Mouse (Mus musculus) midbrain, embryonic 11.5 days (tissue): ENCODE measurements around the gene Larp6. TPM values are rescaled to one million over a fixed set of nuclear protein-coding genes. Genes with fewer than 3 reads are reported as not detected.

Source experiments
- ATAC-seq: fragments of 200-750 bp; cut with Nextera tagmentation; 2 replicates; pipeline ENCODE4 v1.8.0; 2017; ENCODE audit warnings: moderate TSS enrichment, moderate library complexity; ENCODE audit not compliant: low FRiP score
- DNase-seq: peaks from one replicate; pipeline ENCODE4 v3.0.0; 2015; ENCODE audit warnings: low spot score; ENCODE audit errors: missing footprints
- H3K27ac ChIP-seq: fragments of 300-500 bp; sonication (generic); 2 replicates; pipeline ENCODE4 v1.5.1; 2014; ENCODE audit warnings: low read depth, low read length
- H3K27me3 ChIP-seq: fragments of 300-500 bp; sonication (generic); 2 replicates; pipeline ENCODE4 v1.6.1; 2014; ENCODE audit warnings: mild to moderate bottlenecking, low read length, moderate library complexity, mixed read lengths; ENCODE audit not compliant: control insufficient read depth, insufficient read depth
- H3K36me3 ChIP-seq: fragments of 300-500 bp; sonication (generic); 2 replicates; pipeline ENCODE4 v1.6.1; 2014; ENCODE audit warnings: mild to moderate bottlenecking, low read length, moderate library complexity, mixed read lengths; ENCODE audit not compliant: control insufficient read depth, insufficient read depth
- H3K4me1 ChIP-seq: fragments of 300-500 bp; sonication (generic); 2 replicates; pipeline ENCODE4 v1.6.1; 2014; ENCODE audit warnings: low read length; ENCODE audit not compliant: control insufficient read depth, insufficient read depth
- H3K4me2 ChIP-seq: fragments of 300-500 bp; sonication (generic); 2 replicates; pipeline ENCODE4 v1.6.1; 2014; ENCODE audit warnings: mild to moderate bottlenecking, moderate library complexity
- H3K4me3 ChIP-seq: fragments of 300-500 bp; sonication (generic); 2 replicates; pipeline ENCODE4 v1.5.1; 2014; ENCODE audit warnings: low read depth, low read length
- H3K9ac ChIP-seq: fragments of 300-500 bp; sonication (generic); 2 replicates; pipeline ENCODE4 v1.6.1; 2014; ENCODE audit warnings: low read length
- H3K9me3 ChIP-seq: fragments of 300-500 bp; sonication (generic); 2 replicates; pipeline ENCODE4 v1.6.1; 2016; ENCODE audit warnings: low read length; ENCODE audit not compliant: control insufficient read depth
- WGBS: fragments of 180-500 bp; shearing (Covaris S2); extraction: QIAGEN DNeasy Blood & Tissue Kit; methylation state at CpG from one replicate; pipeline ENCODE4 v1.1.7; 2014; 5-methylcytosine and 5-hydroxymethylcytosine counted together
- polyA plus RNA-seq: library from polyadenylated mRNA; unstranded; fragments of >200 nt; fragmentation: Nextera tagmentation; extraction: Ambion mirVana; gene quantifications from 2 replicates; pipeline ENCODE4 v1.2.1, GENCODE M21; 2014

Gene Larp6
- polyA plus RNA-seq, 1 experiment from 2014 or later, result 2.5 TPM

DNA sequence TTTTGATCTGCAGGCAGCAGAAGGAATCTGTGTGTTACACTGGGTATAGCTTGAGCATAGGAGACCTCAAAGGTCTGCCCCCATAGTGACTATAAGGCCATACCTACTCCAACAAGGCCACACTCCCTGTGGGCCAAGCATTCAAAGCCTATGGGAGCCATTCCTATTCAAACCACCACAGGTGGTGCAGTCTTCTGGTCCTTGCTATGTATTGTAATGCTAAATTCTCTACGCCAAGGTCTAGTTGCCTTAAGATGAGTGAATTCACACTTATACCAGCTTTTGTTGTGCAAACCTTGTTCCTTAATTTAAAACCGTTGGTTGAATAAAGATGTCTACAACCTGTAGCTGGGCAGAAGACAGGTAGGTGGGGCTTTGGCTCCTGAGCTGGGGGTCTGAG is 35.4 kb downstream of the Larp6 start:
- Histone ChIP-seq H3K9ac (no peak overlapping the region), H3K4me1 (no peaks in the 10 kb centered on the region), H3K27ac (no peak overlapping the region), H3K9me3 (peaks cover 3% of the 10 kb centered on the region; the same call in 1 of the 2 replicates), H3K4me3 (no peak overlapping the region), H3K36me3 (no peaks in the 10 kb centered on the region), H3K4me2 (no peak overlapping the region), H3K27me3 (no peaks in the 10 kb centered on the region)
- WGBS, result 81% methylated on average over 2 of the region's 2 CpGs
- DNase-seq, result no peak
- no peak for ATAC-seq

DNA sequence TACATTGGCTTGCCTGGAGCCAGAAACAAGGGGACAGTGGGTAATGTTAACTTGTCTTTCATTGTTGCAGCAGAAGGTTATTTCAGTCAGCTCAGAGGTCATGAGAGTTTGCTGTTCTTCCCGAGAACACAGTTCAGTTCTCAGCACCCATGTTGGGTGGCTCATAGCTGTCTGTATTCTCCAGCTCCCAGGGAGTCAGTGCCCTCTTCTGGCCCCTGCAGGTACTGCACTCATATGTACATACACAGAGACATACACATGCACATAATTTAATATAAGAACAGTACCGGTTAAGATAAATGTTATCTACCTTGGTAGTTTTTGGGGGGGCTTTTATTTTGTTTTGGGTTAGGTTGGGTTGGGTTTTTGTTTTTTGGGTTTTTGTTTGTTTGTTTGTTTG is 36.3 kb downstream of the Larp6 start:
- Histone ChIP-seq H3K27me3 (no peaks in the 10 kb centered on the region), H3K9ac (no peak overlapping the region), H3K36me3 (no peaks in the 10 kb centered on the region), H3K4me3 (no peak overlapping the region), H3K27ac (no peak overlapping the region), H3K4me1 (no peaks in the 10 kb centered on the region), H3K9me3 (peaks cover 3% of the 10 kb centered on the region; the same call in 1 of the 2 replicates), H3K4me2 (no peak overlapping the region)
- ATAC-seq, result no peak
- 92% methylated on average over 2 of the region's 2 CpGs for WGBS
- no peak for DNase-seq

GRCm38 (mm10) chr9:60751098-60751497 is 38.3 kb downstream of the Larp6 start:
- peaks cover 3% of the 10 kb centered on the region; the same call in 1 of the 2 replicates for H3K9me3 ChIP-seq
- DNase-seq (no peak), ATAC-seq (no peak)
- H3K27ac ChIP-seq, result no peak overlapping the region
- H3K9ac ChIP-seq, result no peak overlapping the region
- no peak overlapping the region for H3K4me3 ChIP-seq
- H3K36me3 ChIP-seq, result no peaks in the 10 kb centered on the region
- WGBS, result 88% methylated on average over 5 of the region's 5 CpGs
- no peak overlapping the region for H3K4me2 ChIP-seq
- no peaks in the 10 kb centered on the region for H3K4me1 ChIP-seq
- no peaks in the 10 kb centered on the region for H3K27me3 ChIP-seq

GRCm38 (mm10) chr9:60751971-60752370 is 39.2 kb downstream of the Larp6 start:
- Histone ChIP-seq H3K9ac (no peak overlapping the region), H3K36me3 (no peaks in the 10 kb centered on the region), H3K4me1 (no peaks in the 10 kb centered on the region), H3K4me3 (no peak overlapping the region), H3K27me3 (no peaks in the 10 kb centered on the region), H3K4me2 (no peak overlapping the region), H3K27ac (no peak overlapping the region), H3K9me3 (peaks cover 3% of the 10 kb centered on the region; the same call in 1 of the 2 replicates)
- WGBS, result 74% methylated on average over 6 of the region's 6 CpGs
- ATAC-seq, result no peak
- DNase-seq, result no peak

- no peak for ATAC-seq
- no peak overlapping the region for H3K4me2 ChIP-seq
- H3K27me3 ChIP-seq, result no peaks in the 10 kb centered on the region
- no peaks in the 10 kb centered on the region for H3K4me1 ChIP-seq
- peak; percentile 51 for DNase-seq
- no peak overlapping the region for H3K27ac ChIP-seq
- peaks cover 3% of the 10 kb centered on the region; the same call in 1 of the 2 replicates for H3K9me3 ChIP-seq
- no peak overlapping the region for H3K4me3 ChIP-seq
- no peaks in the 10 kb centered on the region for H3K36me3 ChIP-seq
- H3K9ac ChIP-seq, result no peak overlapping the region
Observed at GRCm38 (mm10) chr9:60752636-60753035, 39.8 kb downstream of the Larp6 start.

- peak; percentile 96 for DNase-seq
- WGBS, result 35% methylated on average over 6 of the region's 6 CpGs
- Histone ChIP-seq H3K9me3 (no peaks in the 10 kb centered on the region), H3K4me1 (no peaks in the 10 kb centered on the region), H3K27me3 (no peaks in the 10 kb centered on the region), H3K36me3 (no peaks in the 10 kb centered on the region), H3K4me2 (no peak overlapping the region), H3K27ac (no peak overlapping the region), H3K9ac (no peak overlapping the region), H3K4me3 (no peak overlapping the region)
- no peak for ATAC-seq
Observed at GRCm38 (mm10) chr9:60756258-60756657, 43.5 kb downstream of the Larp6 start.

DNA sequence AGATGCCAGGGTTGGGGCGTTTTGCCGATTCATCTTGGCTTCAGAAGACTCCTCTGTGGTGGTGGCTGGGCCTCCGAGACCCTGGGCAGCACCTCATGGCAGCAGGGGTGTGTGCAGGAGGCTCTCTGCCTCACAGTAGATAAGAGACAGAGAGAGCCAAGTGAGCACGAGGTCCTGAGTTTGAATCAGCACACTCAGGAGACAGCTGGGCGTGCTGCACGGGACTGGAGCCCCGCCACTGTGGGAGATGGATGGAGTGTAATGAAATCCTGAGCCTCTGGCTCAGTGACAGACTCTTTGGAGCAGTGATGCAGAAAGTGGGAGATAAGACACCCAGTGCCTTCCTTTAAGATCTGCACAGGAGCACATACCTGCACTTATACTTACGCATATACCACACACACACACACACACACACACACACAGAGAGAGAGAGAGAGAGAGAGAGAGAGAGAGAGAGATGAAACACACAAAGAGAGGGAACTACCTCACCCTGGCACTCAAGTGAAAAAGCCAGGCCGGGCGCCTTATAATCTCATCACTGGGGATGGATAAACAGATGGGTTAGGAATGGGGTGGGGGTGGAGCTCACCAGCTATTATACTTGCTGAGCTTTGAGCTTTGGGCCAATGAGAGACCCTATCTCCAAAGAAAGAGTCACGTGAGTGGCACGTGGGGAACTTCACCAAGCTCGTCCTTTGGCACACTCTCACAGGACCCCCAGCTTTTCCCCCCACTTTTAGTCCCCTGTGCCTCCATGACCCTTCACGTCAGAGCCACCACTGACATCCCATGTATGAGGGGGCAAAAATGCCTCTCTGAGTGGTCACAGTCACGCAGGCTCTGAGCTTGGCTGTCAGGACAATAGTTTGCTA is 44.3 kb downstream of the Larp6 start:
- H3K4me1 ChIP-seq, result no peaks in the 10 kb centered on the region
- no peaks in the 10 kb centered on the region for H3K36me3 ChIP-seq
- no peak overlapping the region for H3K27ac ChIP-seq
- DNase-seq (peak; percentile 64), ATAC-seq (no peak)
- no peaks in the 10 kb centered on the region for H3K9me3 ChIP-seq
- no peak overlapping the region for H3K4me3 ChIP-seq
- 79% methylated on average over 15 of the region's 15 CpGs for WGBS
- H3K9ac ChIP-seq, result no peak overlapping the region
- H3K27me3 ChIP-seq, result no peaks in the 10 kb centered on the region
- no peak overlapping the region for H3K4me2 ChIP-seq

DNA sequence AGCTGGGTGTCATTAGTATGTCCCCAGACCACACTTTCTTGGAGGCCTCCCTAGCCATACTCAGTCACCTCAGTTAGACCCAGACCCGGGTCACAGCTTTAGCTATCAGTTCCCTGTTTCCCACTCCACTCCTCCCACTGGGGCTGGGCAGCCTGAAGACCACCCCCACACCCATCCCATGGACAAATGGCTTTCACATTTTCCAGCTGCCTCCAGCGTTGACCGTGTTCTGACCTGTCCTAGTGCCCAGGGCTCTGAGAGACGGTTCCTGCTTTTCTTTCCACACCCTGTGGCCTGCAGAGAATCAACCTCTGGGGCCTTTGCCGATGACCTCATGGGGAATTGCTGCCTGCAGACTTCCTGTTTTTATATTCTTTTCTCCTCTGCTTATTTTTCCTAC is 45.0 kb downstream of the Larp6 start:
- Histone ChIP-seq H3K4me3 (no peak overlapping the region), H3K27ac (no peak overlapping the region)

GRCm38 (mm10) chr9:60759436-60760007 is 46.7 kb downstream of the Larp6 start:
- Histone ChIP-seq H3K4me1 (no peaks in the 10 kb centered on the region), H3K9ac (no peak overlapping the region), H3K27ac (no peak overlapping the region), H3K4me2 (no peak overlapping the region), H3K9me3 (no peaks in the 10 kb centered on the region), H3K36me3 (no peaks in the 10 kb centered on the region), H3K4me3 (no peak overlapping the region), H3K27me3 (no peaks in the 10 kb centered on the region)
- DNase-seq (peak; percentile 72), ATAC-seq (no peak)
- 73% methylated on average over 10 of the region's 10 CpGs for WGBS

More for the DNA sequence above, 45.0 kb downstream of the Larp6 start:
- H3K27me3 ChIP-seq, result no peaks in the 10 kb centered on the region
- H3K9me3 ChIP-seq, result no peaks in the 10 kb centered on the region
- no peak overlapping the region for H3K9ac ChIP-seq
- ATAC-seq (no peak), DNase-seq (peak; percentile 81)
- 59% methylated on average over 5 of the region's 5 CpGs for WGBS
- no peaks in the 10 kb centered on the region for H3K4me1 ChIP-seq
- no peak overlapping the region for H3K4me2 ChIP-seq
- no peaks in the 10 kb centered on the region for H3K36me3 ChIP-seq
